Mouse (Mus musculus): ENCODE measurements around the gene Hsf2bp.

The Hsf2bp gene

DNA sequence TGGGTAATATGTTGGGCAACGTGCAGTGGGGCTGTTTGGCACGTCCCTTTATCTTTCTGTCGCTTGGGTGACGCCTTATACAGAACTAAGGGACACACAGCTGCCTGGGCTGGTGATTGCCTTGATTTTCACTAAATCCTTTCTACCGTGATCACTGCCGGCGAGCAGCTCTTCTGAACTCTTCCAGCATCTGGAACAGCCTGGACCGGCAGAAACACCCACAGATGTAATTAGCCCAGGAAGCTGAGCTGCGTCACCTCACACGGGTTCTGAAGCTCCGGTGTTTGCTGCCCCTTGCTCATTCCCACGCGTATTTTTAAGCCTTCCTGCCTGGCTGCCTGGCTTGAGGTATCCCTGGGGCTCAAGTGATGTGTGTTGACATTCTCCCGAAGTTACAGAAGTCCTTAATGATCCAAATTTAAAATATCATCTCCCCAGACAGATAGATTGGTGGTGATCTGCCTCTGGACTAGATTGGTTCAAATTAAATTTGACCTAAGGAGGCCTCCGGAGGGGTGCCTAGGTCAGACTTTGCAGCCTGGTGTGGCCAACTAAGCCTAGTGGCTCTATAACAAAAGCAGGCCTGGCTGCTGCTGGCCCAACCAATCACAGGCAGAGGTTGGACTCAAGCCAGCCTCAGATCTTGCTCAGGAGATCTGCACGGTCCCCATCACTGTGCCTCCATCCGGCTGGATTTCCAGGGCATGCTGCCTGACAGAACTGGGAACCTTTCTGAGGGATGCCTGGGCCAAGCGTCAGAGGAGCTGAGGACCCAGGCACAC is 123.1 kb downstream of the Hsf2bp start:
- in situ Hi-C loops (cut with MboI; ENCODE audit: low sequenced_read_pairs) = no loop called here

GRCm38 (mm10) chr17:31912387-31912786 is 123.8 kb downstream of the Hsf2bp start:
- in situ Hi-C loops (cut with MboI; ENCODE audit: low sequenced_read_pairs) = no loop called here

DNA sequence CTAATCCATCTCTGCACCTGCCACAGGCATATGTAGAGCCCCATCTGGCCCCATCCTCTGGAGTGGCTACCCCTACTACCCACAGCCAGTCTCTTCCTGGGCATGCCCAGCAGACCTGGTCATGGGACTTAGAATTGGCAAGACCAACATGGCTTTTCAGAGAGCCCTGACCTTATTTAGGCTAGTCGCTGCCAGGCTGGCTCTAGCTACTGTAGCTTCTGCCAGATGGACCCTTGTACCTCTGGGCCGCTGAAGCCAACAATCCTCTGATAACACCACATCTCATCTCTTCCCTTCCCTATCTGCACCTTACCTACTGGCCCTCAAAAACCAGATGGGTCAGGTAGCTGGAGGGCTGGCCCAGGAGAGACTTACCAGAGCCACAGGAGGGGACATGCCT is 127.2 kb downstream of the Hsf2bp start:
- in situ Hi-C loops (cut with MboI; ENCODE audit: low sequenced_read_pairs) = no loop called here

DNA sequence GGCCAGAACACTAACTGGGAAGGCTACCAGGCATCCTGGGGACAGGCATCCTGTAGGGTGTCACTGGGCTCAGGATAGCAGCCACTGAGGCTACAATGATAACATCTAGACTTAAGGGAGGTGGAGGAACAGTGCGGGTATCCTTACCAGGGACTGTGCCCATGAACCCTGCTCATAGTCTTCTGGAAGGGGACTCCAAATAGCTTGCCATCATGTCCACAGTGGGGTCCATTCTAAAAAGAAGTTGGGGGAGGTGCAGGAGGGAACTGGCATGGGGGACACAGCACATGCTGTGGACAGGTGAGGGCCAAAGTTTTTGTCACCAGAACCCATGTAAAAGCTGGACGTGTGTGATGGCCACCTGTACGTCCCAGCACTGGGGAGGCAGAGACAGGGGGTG is 129.7 kb downstream of the Hsf2bp start:
- in situ Hi-C loops (cut with MboI; ENCODE audit: low sequenced_read_pairs) = no loop called here

GRCm38 (mm10) chr17:31905791-31906211 is 130.3 kb downstream of the Hsf2bp start:
- in situ Hi-C loops (cut with MboI; ENCODE audit: low sequenced_read_pairs) = no loop called here

DNA sequence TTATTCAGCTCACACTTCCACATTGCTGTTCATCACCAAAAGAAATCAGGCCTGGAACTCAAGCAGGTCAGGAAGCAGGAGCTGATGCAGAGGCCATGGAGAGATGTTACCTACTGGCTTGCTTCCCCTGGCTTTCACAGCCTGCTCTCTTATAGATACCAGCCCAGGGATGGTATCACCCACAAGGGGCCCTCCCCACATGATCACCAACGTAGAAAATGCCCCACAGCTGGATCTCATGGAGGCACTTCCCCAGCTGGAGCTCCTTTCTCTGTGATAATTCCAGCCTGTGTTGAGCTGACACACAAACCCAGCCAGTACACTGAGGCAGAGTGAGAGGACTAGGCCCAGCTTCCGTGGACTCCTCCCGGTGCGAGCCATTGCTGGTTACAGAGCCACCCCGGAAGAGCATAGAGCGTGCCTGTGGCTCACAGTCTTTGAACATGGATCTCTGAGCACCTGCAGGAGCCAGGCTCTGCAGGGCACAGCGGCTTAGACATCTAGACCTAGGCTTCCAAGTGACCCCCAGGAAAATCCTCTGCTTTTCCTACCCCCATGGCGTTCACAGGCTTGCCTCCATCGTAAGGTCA is 130.9 kb downstream of the Hsf2bp start:
- in situ Hi-C loops (cut with MboI; ENCODE audit: low sequenced_read_pairs) = no loop called here

DNA sequence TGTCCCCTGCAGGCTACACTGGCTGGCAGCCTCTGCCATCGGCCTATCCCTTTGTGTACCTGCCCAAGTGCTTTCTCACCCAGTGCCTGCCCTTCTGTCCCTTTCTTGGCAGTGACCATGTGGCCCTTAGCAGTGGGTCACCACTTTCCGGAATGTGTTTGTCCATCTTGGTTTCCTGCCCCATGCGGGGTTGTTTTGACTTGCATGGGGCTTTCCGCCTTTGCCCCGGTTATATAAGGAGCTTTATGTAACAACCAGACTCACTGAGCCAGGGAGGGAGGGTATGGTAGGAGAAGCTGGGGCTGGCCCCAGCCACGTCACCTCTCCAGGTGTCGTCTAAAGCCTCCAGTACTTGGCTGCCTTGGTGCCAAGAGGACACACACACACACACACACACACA is 132.1 kb downstream of the Hsf2bp start:
- in situ Hi-C loops (cut with MboI; ENCODE audit: low sequenced_read_pairs) = no loop called here

- in situ Hi-C loops (cut with MboI; ENCODE audit: low sequenced_read_pairs) = no loop called here
Measured at GRCm38 (mm10) chr17:31902630-31903198, 133.4 kb downstream of the Hsf2bp start.

- in situ Hi-C loops (cut with MboI; ENCODE audit: low sequenced_read_pairs) = no loop called here
Measured at GRCm38 (mm10) chr17:31901461-31902204, 134.5 kb downstream of the Hsf2bp start.

GRCm38 (mm10) chr17:31898941-31899340 is 137.2 kb downstream of the Hsf2bp start:
- in situ Hi-C loops (cut with MboI; ENCODE audit: low sequenced_read_pairs) = no loop called here

GRCm38 (mm10) chr17:31897186-31897793 is 138.9 kb downstream of the Hsf2bp start:
- in situ Hi-C loops (cut with MboI; ENCODE audit: low sequenced_read_pairs) = no loop called here

DNA sequence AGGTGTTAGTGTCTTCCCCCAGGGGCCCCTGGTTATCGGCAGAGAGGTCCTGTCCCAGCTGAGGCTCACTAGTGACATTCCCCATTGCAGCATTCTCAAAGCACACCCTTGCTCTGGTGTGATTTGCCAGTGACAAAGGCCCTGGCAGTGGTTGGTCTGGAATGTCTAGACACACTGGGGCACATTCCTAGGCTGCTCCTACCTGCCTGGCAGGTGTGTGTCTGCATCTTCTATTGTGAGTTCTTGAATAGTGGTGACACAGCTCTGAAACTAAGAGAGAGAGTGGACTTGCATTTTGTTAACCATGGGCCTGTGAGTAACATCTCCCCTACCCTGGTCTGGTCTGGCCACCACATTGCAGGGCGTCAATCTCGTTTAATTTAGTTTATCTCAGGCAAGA is 139.4 kb downstream of the Hsf2bp start:
- in situ Hi-C loops (cut with MboI; ENCODE audit: low sequenced_read_pairs) = no loop called here

GRCm38 (mm10) chr17:31896311-31896710 is 139.8 kb downstream of the Hsf2bp start:
- in situ Hi-C loops (cut with MboI; ENCODE audit: low sequenced_read_pairs) = no loop called here
